Mouse (Mus musculus) brain, embryonic 14.5 days (tissue): ENCODE measurements at regions not wholly inside any gene's neighbourhood (a gene's known extent, or its start where the extent isn't known, plus 50 kb on each side); places are given as distances from the start of the nearest gene placed in this dataset.

Source experiments
- DNase-seq: peaks from one replicate; pipeline ENCODE4 v3.0.0-alpha.2; 2011; ENCODE audit warnings: low read depth
- CTCF ChIP-seq: fragments of 200-500 bp; IDR thresholded peaks from 2 replicates; pipeline ENCODE4 v1.5.1; 2012; ENCODE audit warnings: inconsistent platforms, mild to moderate bottlenecking, moderate library complexity, borderline replicate concordance; ENCODE audit not compliant: insufficient read depth, insufficient read length; ENCODE audit errors: extremely low read depth
- POLR2A ChIP-seq: fragments of 200-500 bp; IDR thresholded peaks from 2 replicates; pipeline ENCODE4 v1.6.1; 2012; ENCODE audit warnings: mild to moderate bottlenecking, inconsistent platforms, borderline replicate concordance; ENCODE audit not compliant: poor library complexity, insufficient read depth, insufficient read length, severe bottlenecking; ENCODE audit errors: extremely low read depth

GRCm38 (mm10) chr1:77168316-77168715 is 346.6 kb downstream of the Epha4 start:
- no peak for DNase-seq
- no peak for TF ChIP-seq CTCF
- no peak for TF ChIP-seq POLR2A

GRCm38 (mm10) chr1:77172463-77172862 is 342.4 kb downstream of the Epha4 start:
- no peak for DNase-seq
- no peak for TF ChIP-seq CTCF
- no peak for TF ChIP-seq POLR2A

GRCm38 (mm10) chr1:77174801-77175200 is 340.1 kb downstream of the Epha4 start:
- TF ChIP-seq CTCF: no peak
- DNase-seq: no peak

GRCm38 (mm10) chr1:77175214-77175613 is 339.7 kb downstream of the Epha4 start:
- no peak for TF ChIP-seq POLR2A
- no peak for TF ChIP-seq CTCF
- peak; percentile 21 for DNase-seq

- no peak for DNase-seq
- no peak for TF ChIP-seq POLR2A
- TF ChIP-seq CTCF: no peak
Measured at GRCm38 (mm10) chr1:77176516-77176915, 338.4 kb downstream of the Epha4 start.

- TF ChIP-seq CTCF: peak; percentile 15; the same call in 1 of the 2 replicates
- TF ChIP-seq POLR2A: no peak
- no peak for DNase-seq
Measured at GRCm38 (mm10) chr1:77183965-77184364, 330.9 kb downstream of the Epha4 start.

- DNase-seq: peak; percentile 20
- TF ChIP-seq CTCF: no peak
- no peak for TF ChIP-seq POLR2A
Measured at GRCm38 (mm10) chr1:77190141-77190540, 324.7 kb downstream of the Epha4 start.

GRCm38 (mm10) chr1:77201321-77201917 is 313.5 kb downstream of the Epha4 start:
- DNase-seq: no peak
- TF ChIP-seq POLR2A (no peak), CTCF (no peak)

- TF ChIP-seq POLR2A (no peak), CTCF (no peak)
- no peak for DNase-seq
Measured at GRCm38 (mm10) chr1:77202948-77203347, 311.9 kb downstream of the Epha4 start.

- no peak for TF ChIP-seq CTCF
- no peak for TF ChIP-seq POLR2A
- no peak for DNase-seq
Measured at GRCm38 (mm10) chr1:77206535-77206934, 308.4 kb downstream of the Epha4 start.

- TF ChIP-seq POLR2A (no peak), CTCF (no peak)
- no peak for DNase-seq
Measured at GRCm38 (mm10) chr1:77209395-77209794, 305.5 kb downstream of the Epha4 start.

GRCm38 (mm10) chr1:77213462-77214098 is 301.3 kb downstream of the Epha4 start:
- peak; percentile 51 for DNase-seq
- TF ChIP-seq POLR2A (no peak), CTCF (no peak)

- no peak for TF ChIP-seq POLR2A
- TF ChIP-seq CTCF: no peak
- no peak for DNase-seq
Measured at GRCm38 (mm10) chr1:77219488-77220321, 295.2 kb downstream of the Epha4 start.
